Mouse (Mus musculus): ENCODE results near the gene Tube1. TPM values are rescaled to one million over a fixed set of nuclear protein-coding genes. Genes with fewer than 3 reads are reported as not detected.

The Tube1 gene
- total and polyA plus RNA-seq, 3 experiments: 2.5 to 7.2 TPM; not detected in 1

GRCm38 (mm10) chr10:39165632-39166115 lies 31.9 kb downstream of the Tube1 start:
- Histone ChIP-seq H3K4me1 (ENCODE audit: control insufficient read depth in 1 of 2, insufficient read depth in 2 of 2, low read length in 2 of 2) (peaks cover 0 to 3% of the 10 kb centered on the region in 2 experiments; a peak in 1 of 4 replicates), H3K36me3 (ENCODE audit: control insufficient read depth in 1 of 2, insufficient read depth in 2 of 2, low read length in 2 of 2) (no peaks in the 10 kb centered on the region), H3K79me2 (ENCODE audit: control insufficient read depth, insufficient read depth, low read length, poor library complexity) (no peaks in the 10 kb centered on the region), H3K9me3 (replicated peaks; ENCODE audit: insufficient read depth, low read length) (no peaks in the 10 kb centered on the region), H3K27me3 (ENCODE audit: control insufficient read depth in 1 of 2, insufficient read depth in 2 of 2, low read length in 2 of 2) (no peaks in the 10 kb centered on the region; a peak in 1 of 4 replicates), H3K4me3 (ENCODE audit: control insufficient read depth in 1 of 2, insufficient read depth in 1 of 2, low read depth in 2 of 2, low read length in 2 of 2) (no peak overlapping the region), H3K9ac (ENCODE audit: control insufficient read depth, low read depth, low read length, poor library complexity, severe bottlenecking) (no peak overlapping the region), H3K27ac (ENCODE audit: control insufficient read depth, low read depth, low read length) (no peak overlapping the region)
- TF ChIP-seq MXI1 (IDR thresholded peaks at IDR 0.05; ENCODE audit: low read depth, low read length) (no peak), HCFC1 (IDR thresholded peaks at IDR 0.05; ENCODE audit: low read depth, low read length) (no peak), GABPA (IDR thresholded peaks at IDR 0.05; ENCODE audit: low read depth, low read length) (no peak), GATA1 (IDR thresholded peaks at IDR 0.05; ENCODE audit: low read depth, low read length) (no peak), TCF12 (IDR thresholded peaks at IDR 0.05; ENCODE audit: low read depth, low read length) (no peak), ZMIZ1 (IDR thresholded peaks at IDR 0.05; ENCODE audit: low read depth, low read length) (no peak), NELFE (IDR thresholded peaks at IDR 0.05; ENCODE audit: low read depth, low read length) (no peak), TBP (IDR thresholded peaks at IDR 0.05; ENCODE audit: low read depth, low read length) (no peak), BHLHE40 (IDR thresholded peaks at IDR 0.05; ENCODE audit: borderline replicate concordance, low read depth, low read length) (no peak), RCOR1 (IDR thresholded peaks at IDR 0.05; ENCODE audit: low read depth, low read length) (no peak), E2F4 (IDR thresholded peaks at IDR 0.05; ENCODE audit: borderline replicate concordance, low read depth, low read length) (no peak), MAX (IDR thresholded peaks at IDR 0.05; ENCODE audit: low read length) (no peak), EP300 (IDR thresholded peaks at IDR 0.05; ENCODE audit: low read depth in 1 of 2, low read length in 2 of 2) (no peak), ZKSCAN1 (IDR thresholded peaks at IDR 0.05; ENCODE audit: low read depth, low read length) (no peak), CHD2 (IDR thresholded peaks at IDR 0.05; ENCODE audit: low read length) (no peak), RAD21 (IDR thresholded peaks at IDR 0.05; ENCODE audit: low read depth, low read length) (no peak), USF2 (IDR thresholded peaks at IDR 0.05; ENCODE audit: borderline replicate concordance in 1 of 2, insufficient read depth in 1 of 2, low read depth in 1 of 2, low read length in 2 of 2) (no peak), UBTF (IDR thresholded peaks at IDR 0.05; ENCODE audit: borderline replicate concordance, insufficient read depth, low read depth, low read length) (no peak), POLR2AphosphoS2 (IDR thresholded peaks at IDR 0.05; ENCODE audit: low read length) (no peak)
- no peak for DNase-seq (ENCODE audit: low read depth, low spot score)

GRCm38 (mm10) chr10:39167611-39168010 lies 33.8 kb downstream of the Tube1 start:
- no peaks in the 10 kb centered on the region for H3K36me3 ChIP-seq (ENCODE audit: control insufficient read depth in 1 of 2, insufficient read depth in 2 of 2, low read length in 2 of 2)
- H3K9me3 ChIP-seq (replicated peaks; ENCODE audit: insufficient read depth, low read length): no peaks in the 10 kb centered on the region
- H3K27me3 ChIP-seq (ENCODE audit: control insufficient read depth in 1 of 2, insufficient read depth in 2 of 2, low read length in 2 of 2): no peaks in the 10 kb centered on the region
- peaks cover 0 to 4% of the 10 kb centered on the region in 2 experiments; a peak in 1 of 4 replicates for H3K4me1 ChIP-seq (ENCODE audit: control insufficient read depth in 1 of 2, insufficient read depth in 2 of 2, low read length in 2 of 2)
- H3K9ac ChIP-seq (ENCODE audit: control insufficient read depth, low read depth, low read length, poor library complexity, severe bottlenecking): no peak overlapping the region
- TF ChIP-seq UBTF (IDR thresholded peaks at IDR 0.05; ENCODE audit: borderline replicate concordance, insufficient read depth, low read depth, low read length) (no peak), MAX (IDR thresholded peaks at IDR 0.05; ENCODE audit: low read length) (no peak), RCOR1 (IDR thresholded peaks at IDR 0.05; ENCODE audit: low read depth, low read length) (no peak), MYB (IDR thresholded peaks at IDR 0.05; ENCODE audit: low read depth, low read length) (no peak), POLR2AphosphoS5 (IDR thresholded peaks at IDR 0.05; ENCODE audit: borderline replicate concordance, low read depth, low read length) (no peak), ETS1 (IDR thresholded peaks at IDR 0.05; ENCODE audit: low read depth, low read length) (no peak), RAD21 (IDR thresholded peaks at IDR 0.05; ENCODE audit: low read depth, low read length) (no peak), KAT2A (conservative IDR thresholded peaks at IDR 0.05; ENCODE audit: low read depth, low read length) (no peak)
- H3K4me3 ChIP-seq (ENCODE audit: control insufficient read depth in 1 of 2, insufficient read depth in 1 of 2, low read depth in 2 of 2, low read length in 2 of 2): no peak overlapping the region
- no peak for DNase-seq (ENCODE audit: low read depth, low spot score)
- no peak overlapping the region for H3K27ac ChIP-seq (ENCODE audit: control insufficient read depth, low read depth, low read length)
- no peaks in the 10 kb centered on the region for H3K79me2 ChIP-seq (ENCODE audit: control insufficient read depth, insufficient read depth, low read length, poor library complexity)

All from MEL (cell line).